Mouse (Mus musculus): ENCODE measurements around the gene Fzd5. TPM values are rescaled to one million over a fixed set of nuclear protein-coding genes. Genes with fewer than 3 reads are reported as not detected.

The Fzd5 gene
- total RNA-seq (2023) = 8.0 to 9.7 TPM (median 8.9 TPM) in 4 replicates

DNA sequence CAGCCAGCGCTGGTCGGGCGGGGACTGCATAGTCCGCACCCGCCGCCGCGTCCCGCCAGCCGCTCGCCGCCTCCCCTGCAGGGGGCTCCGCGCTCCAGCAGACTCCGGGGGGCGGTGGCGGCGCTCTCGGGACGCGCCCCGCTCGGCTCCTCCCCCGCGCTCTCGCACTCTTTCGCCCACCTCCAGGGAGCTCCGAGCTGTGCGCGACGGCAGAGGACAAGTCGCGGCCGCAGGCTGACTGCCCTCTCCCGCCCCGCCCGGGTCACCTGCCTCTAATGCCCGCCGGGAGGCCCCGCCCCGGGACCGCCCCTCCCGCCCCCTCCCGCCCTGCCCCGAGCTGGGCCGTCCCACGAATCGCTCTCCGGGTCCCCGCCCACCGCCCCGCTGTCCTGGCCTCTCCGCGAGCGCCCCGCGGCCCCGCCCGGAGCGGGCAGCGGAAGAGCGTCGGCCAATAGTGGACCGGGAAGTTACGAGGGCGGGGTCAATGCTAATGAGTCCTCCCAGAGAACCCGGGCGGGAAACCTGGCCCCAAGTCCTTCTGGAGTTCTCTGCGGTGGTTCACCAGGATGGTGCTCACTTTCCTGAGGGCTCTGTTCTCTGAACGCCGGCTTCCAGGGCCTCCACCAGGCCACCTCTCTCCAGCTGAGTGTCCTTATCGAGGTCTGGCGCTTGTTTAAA is at the start of gene Fzd5:
Gene Fzd5, minus strand, starts transcription at position 250 of the 678 bp plus-strand sequence.

GRCm38 (mm10) chr1:64690213-64691013 is 47.1 kb downstream of the Fzd5 start, which contains the start of gene Ccnyl1:
Gene Ccnyl1, plus strand, starts transcription at chr1:64690455.

Other genes starting within 250 kb of the Fzd5 start
- 104 to 109 TPM (median 108 TPM) in 4 replicates for gene Creb1, start 205.1 kb downstream of the Fzd5 start, total RNA-seq (2023)
- gene Mettl21a, start 120.5 kb downstream of the Fzd5 start, total RNA-seq (2023) = 0.75 to 2.3 TPM (median 1.4 TPM) in 4 replicates
- gene Ccnyl1, start 47.3 kb downstream of the Fzd5 start, total RNA-seq (2023) = 3.8 to 8.4 TPM (median 4.1 TPM) in 4 replicates
- 105 to 118 TPM (median 113 TPM) in 4 replicates for gene Plekhm3, start 219.1 kb upstream of the Fzd5 start, total RNA-seq (2023)

All from B cell, adult 62 days (primary cell).